Mouse (Mus musculus) adrenal gland (tissue): Measurements from ENCODE around the gene Ephb1.

Source experiments
- intact Hi-C: fragments of 180-260 bp; cut with DNase I; formaldehyde crosslinking; loops from one replicate; pipeline ENCODE4 v1.15.1; 2025

The Ephb1 gene

GRCm38 (mm10) chr9:102353056-102353635 is 1.3 kb downstream of the Ephb1 start:
- intact Hi-C loops, result loop anchor here (5.0 to 10.0 kb wide), 2 partner anchors 228 to 1041 kb away; no protein-coding TSS in a partner anchor

DNA sequence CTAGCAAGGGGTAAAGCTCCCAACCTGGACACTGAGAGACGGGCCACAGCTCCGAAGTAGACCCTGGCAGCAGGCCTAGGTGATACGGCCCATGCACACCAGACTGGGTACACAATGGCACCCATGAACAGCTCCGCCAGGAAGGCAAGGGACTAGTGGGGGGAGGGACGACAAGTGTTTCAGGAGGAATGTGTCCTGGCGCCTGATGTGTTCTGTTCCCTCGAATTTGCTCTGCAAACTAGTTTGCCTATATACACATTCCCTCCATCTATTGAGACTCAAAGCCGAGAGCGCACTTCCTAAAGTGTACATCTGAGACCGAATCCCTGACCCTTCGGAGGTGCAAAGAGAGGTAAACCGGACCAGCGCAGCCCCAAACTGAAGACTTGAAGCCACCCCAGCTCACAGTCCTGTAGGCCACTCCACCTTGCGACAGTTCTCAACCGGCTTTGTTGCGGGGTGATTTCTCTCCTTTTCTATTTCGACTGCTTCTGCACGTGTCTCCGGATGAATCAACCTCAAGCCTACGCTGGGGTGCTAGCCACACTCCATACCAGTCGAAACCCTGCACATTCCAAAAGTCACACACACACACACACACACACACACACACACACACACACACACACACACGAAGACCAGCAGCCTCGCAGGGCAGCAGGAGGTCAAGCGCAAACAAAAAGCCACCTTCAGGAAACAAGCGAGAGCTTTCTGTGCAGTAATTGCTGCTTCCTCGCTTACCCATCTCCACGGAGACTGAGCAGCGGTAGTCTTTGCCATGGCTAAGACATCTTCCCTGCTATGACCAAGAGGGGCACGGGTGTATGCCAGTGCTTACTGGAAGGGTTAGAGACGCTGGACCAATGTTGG is 2.1 kb downstream of the Ephb1 start:
- intact Hi-C loops, result loop anchor here (5.0 to 10.0 kb wide), 2 partner anchors 228 to 1040 kb away; no protein-coding TSS in a partner anchor

GRCm38 (mm10) chr9:102351721-102352120 is 2.8 kb downstream of the Ephb1 start:
- intact Hi-C loops, result loop anchor here (5.0 to 10.0 kb wide), 2 partner anchors 227 to 1039 kb away; no protein-coding TSS in a partner anchor

- intact Hi-C loops, result loop anchor here (5.0 to 10.0 kb wide), 2 partner anchors 226 to 1039 kb away; no protein-coding TSS in a partner anchor
Measured at GRCm38 (mm10) chr9:102351221-102351620, 3.3 kb downstream of the Ephb1 start.

- intact Hi-C loops, result loop anchor here (5.0 to 10.0 kb wide), 2 partner anchors 226 to 1038 kb away; no protein-coding TSS in a partner anchor
Measured at GRCm38 (mm10) chr9:102350696-102351095, 3.8 kb downstream of the Ephb1 start.

- intact Hi-C loops, result loop anchor here (5.0 to 10.0 kb wide), 2 partner anchors 225 to 1038 kb away; no protein-coding TSS in a partner anchor
Measured at GRCm38 (mm10) chr9:102350076-102350475, 4.4 kb downstream of the Ephb1 start.

DNA sequence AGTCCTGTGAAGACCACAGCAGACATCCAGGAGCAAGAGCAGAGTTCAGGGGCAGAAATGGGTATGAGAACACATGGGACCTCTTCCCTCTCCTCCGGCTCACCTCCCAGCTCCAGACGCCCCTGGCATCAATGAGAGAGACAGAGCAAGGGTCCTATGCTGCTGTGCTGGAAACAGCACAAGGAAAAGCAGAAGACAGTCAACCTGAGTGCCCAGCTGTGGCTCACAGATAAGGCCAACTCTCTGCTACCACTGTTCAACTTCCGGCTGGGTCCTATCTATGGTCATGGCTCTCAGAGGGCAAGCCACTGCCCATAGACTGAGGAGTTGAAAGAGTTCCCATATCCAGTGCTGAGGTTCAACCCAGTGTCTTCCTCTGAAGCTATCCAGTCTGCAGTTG is 7.7 kb downstream of the Ephb1 start:
- intact Hi-C loops, result no loop called here

DNA sequence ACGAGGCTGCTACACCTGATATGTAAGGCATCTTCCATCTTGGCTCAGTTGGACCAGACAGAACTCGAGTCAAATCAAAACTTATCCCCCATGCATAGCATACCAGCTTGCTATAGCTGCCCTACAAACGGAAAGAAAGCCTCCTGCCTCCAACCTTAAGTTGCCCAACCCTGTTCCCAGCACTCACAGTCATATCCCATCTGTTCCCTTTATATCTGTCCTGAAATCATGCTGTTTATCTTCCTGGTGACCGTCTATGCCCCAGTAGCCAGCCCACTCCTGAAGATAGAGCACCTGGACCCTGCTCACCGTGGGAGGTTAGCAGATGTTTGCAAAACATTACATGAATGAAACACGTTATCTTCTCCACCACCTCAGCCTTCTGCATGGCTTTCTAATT is 9.0 kb downstream of the Ephb1 start:
- intact Hi-C loops, result no loop called here

GRCm38 (mm10) chr9:102345047-102345446 is 9.4 kb downstream of the Ephb1 start:
- intact Hi-C loops, result no loop called here

DNA sequence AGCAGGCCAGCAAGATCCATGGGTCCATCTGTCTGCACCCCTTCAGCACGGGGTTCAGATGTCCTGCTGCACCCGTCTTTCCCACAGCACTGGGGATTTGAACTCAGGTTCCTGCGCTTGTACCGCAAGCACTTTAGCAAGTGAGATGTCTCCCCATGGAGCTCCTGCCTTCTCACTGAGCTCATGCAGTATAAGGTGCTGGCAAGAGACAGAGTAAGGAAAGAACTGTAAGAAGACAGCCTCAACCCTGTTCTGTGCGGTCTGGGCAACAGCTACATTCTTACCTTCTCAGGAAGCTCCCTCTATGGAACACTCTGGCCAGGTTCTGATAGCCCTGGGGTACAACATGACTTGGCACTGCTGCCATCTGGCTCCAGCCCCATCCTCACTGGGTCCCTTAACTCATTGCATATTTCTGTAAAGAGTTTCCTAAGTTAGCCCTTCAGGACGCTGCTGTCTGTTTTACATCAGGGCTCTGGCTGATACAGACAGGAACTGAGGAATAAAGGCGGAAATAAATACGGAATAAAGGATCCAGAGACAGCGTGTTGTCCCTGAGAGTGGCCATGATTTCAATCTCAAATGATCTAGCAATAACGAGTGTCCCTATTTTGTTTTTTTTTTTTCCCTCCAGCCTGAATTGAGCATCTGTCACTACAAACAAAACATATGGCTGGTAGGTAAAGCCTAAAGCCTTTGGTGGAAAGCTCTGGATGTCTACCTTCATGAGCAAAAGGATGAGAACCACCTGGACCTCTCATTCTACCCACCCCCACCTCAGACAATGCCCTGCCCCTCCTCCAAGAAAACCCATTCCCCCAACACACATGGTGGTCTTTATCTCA is 10.2 kb downstream of the Ephb1 start:
- intact Hi-C loops, result no loop called here

DNA sequence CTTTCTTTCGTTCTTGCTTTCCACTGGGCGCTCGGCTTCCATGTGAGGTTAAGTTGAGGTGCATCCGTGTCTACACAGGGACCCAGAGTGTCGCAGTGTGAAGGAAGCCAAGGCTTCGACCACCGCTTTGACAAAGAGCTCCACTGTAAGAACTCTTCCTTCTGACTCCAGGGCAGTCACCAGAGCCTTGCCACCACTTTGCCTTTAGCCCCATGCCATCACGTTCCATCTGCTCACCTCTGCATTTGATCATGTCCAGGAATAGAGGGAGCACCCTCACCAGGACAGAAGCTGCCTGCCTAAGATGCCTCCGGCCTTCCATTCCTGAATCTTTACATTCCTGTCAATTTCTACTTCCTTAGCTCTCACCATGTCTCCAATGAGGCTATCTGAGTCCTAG is 11.4 kb downstream of the Ephb1 start:
- intact Hi-C loops, result no loop called here

DNA sequence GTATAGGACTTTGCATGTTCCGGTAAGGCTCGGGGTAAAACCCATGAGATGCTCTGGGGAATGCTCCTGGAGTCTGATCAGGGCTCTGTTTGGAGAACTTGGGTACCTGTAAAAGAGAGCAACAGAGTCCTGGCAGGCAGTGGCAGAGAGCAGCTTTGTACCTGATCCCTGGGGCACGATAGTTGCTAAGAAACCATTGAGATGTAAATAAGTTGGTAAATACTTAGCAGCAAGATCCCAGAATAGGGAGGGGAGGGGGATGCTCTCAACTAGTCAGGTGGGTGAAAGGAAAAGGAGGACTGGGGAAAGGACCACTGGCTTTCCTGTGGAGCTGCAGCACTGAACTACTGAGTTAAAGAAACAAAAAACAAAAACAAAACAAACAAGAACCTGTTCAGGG is 12.5 kb downstream of the Ephb1 start:
- intact Hi-C loops, result no loop called here

- intact Hi-C loops, result no loop called here
Measured at GRCm38 (mm10) chr9:102340768-102341167, 13.7 kb downstream of the Ephb1 start.

- intact Hi-C loops, result no loop called here
Measured at GRCm38 (mm10) chr9:102335571-102336282, 18.8 kb downstream of the Ephb1 start.

DNA sequence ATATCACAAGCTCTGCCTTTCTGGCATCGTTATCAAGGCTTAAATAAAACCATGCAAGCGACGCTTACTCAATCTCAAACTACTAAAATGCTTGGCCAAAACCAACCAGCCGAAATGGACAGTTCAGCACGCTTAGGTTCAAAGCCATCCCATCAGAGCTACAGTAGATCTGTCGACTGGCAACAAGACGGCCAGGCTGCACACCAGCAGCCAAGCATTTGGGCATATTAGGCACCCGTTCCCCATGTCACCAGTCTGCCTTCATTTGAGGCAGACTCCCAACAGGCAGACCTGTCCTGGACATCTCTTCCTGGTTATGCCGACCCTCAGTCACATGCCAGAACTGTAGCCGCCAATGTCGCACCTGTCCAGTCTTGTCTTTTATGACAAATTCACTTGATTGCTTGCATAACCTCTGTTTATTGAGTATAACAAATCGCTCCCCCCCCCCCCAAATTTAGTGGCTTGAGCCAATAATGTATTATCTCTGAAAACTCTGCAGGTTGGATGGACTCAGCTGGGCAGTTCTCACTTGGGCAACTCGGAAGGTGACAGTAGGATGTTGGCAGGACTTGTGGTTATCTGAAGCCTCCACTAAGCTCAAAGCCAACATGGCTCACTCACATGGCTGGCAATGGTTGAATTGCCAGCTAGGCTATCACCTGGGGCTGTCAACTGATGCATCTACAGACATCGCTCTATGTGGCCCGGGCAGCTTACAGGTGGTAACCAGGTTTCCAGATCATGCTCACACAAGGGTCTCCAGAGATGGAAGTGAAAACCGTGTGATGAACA is 24.0 kb downstream of the Ephb1 start:
- intact Hi-C loops, result no loop called here

- intact Hi-C loops, result no loop called here
Measured at GRCm38 (mm10) chr9:102327625-102328150, 26.8 kb downstream of the Ephb1 start.

GRCm38 (mm10) chr9:102315436-102315835 is 39.1 kb downstream of the Ephb1 start:
- intact Hi-C loops, result no loop called here

DNA sequence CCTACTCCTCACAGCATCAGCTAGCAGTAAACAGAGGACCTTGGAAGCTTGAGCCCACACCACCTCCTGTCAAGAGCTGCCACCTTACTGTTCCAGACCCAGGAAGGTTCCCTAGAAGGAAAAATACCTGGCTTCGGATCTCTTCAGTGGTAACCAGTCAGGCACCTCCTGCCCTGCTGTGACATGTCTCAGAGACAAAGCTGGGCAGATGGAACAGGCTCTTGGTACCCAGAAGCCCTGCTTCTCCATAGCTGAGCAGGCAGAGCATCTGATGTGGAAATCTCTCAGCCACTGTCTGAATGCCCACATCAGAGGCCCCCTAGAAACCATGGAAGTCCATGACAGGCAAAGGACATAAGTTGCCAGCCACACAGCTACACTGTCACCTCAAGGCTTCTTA is 39.7 kb downstream of the Ephb1 start:
- intact Hi-C loops, result no loop called here

GRCm38 (mm10) chr9:102310431-102310830 is 44.1 kb downstream of the Ephb1 start:
- intact Hi-C loops, result no loop called here

GRCm38 (mm10) chr9:102309278-102309677 is 45.2 kb downstream of the Ephb1 start:
- intact Hi-C loops, result no loop called here
